Mouse (Mus musculus) C2C12 (cell line): Measurements from ENCODE around the gene Ttll6. TPM values are rescaled to one million over a fixed set of nuclear protein-coding genes. Genes with fewer than 3 reads are reported as not detected.

Source experiments
- H3K27me3 ChIP-seq: one replicate; pipeline ENCODE4 v1.6.1; 2011; ENCODE audit not compliant: control insufficient read depth, insufficient read depth, insufficient read length
- H3K36me3 ChIP-seq: one replicate; pipeline ENCODE4 v1.6.1; 2011; ENCODE audit not compliant: control insufficient read depth, insufficient read depth
- H3K4me3 ChIP-seq: one replicate; pipeline ENCODE4 v1.5.1; 2011; ENCODE audit warnings: mild to moderate bottlenecking, control low read depth; ENCODE audit not compliant: poor library complexity, insufficient read depth, severe bottlenecking
- H3K79me2 ChIP-seq: one replicate; pipeline ENCODE4 v1.6.1; 2011; ENCODE audit not compliant: control insufficient read depth, insufficient read depth
- H3K79me3 ChIP-seq: one replicate; pipeline ENCODE4 v1.6.1; 2011; ENCODE audit warnings: low read depth, control low read depth
- H3ac ChIP-seq: one replicate; pipeline ENCODE3; 2011; ENCODE audit warnings: low read depth; ENCODE audit not compliant: control insufficient read depth, insufficient read length
- CEBPB ChIP-seq: IDR thresholded peaks from one replicate; pipeline ENCODE4 v1.6.1; 2011; ENCODE audit warnings: low read depth, mild to moderate bottlenecking, control low read depth, moderate library complexity
- CTCF ChIP-seq: IDR thresholded peaks from one replicate; pipeline ENCODE4 v1.5.1; 2011; ENCODE audit not compliant: control insufficient read depth, insufficient read depth, insufficient read length
- FOSL1 ChIP-seq: IDR thresholded peaks from one replicate; pipeline ENCODE4 v1.8.0; 2011; ENCODE audit warnings: mild to moderate bottlenecking, low read length; ENCODE audit not compliant: poor library complexity, insufficient read depth, severe bottlenecking
- MAX ChIP-seq: IDR thresholded peaks from one replicate; pipeline ENCODE4 v1.6.1; 2011; ENCODE audit warnings: mild to moderate bottlenecking, control low read depth
- MYOD1 ChIP-seq: IDR thresholded peaks from one replicate; pipeline ENCODE4 v1.6.1; 2011; ENCODE audit warnings: low read depth; ENCODE audit not compliant: control insufficient read depth, insufficient read length
- MYOG ChIP-seq: IDR thresholded peaks from one replicate; pipeline ENCODE4 v1.6.1; 2011; ENCODE audit not compliant: control insufficient read depth, insufficient read length; ENCODE audit errors: extremely low read depth
- USF1 ChIP-seq: IDR thresholded peaks from one replicate; pipeline ENCODE4 v1.6.1; 2011; ENCODE audit warnings: low read depth, mild to moderate bottlenecking, control low read depth, moderate library complexity
- polyA plus RNA-seq: library from polyadenylated mRNA; unstranded; fragments of >200 nt; fragmentation: generic; extraction: Trizol; gene quantifications from one replicate; pipeline ENCODE4 v1.2.1, GENCODE M21; 2012; ENCODE audit warnings: missing spikeins

Ttll6 gene
- polyA plus RNA-seq, 1 experiment, result 0.01 TPM

DNA sequence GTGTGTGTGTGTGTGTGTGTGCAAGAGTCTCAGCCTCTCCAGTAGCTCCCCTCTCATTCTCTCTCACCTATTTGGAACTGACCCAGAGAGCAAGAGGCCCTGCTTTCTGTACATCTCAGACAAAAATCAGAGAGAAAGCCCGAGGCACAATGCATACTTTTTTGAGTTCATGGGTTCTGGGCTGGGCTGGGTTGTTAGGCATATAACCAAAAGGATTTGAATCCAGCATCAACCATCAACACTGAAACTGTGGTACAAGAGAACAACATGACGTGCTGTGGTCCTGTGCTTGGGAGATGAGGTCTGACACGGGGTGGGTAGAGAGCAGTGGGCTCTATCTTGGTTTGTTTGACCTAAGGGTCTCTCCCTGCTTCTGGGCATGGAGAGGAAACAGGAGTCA is 38.0 kb downstream of the Ttll6 start:
- H3K4me3 ChIP-seq, result no peak overlapping the region
- H3ac ChIP-seq, result no peak overlapping the region
- no peak for TF ChIP-seq CTCF
- no peak for TF ChIP-seq MYOD1
- TF ChIP-seq MAX, result no peak
- TF ChIP-seq CEBPB, result no peak
- no peak for TF ChIP-seq USF1
- TF ChIP-seq FOSL1, result no peak
- no peak for TF ChIP-seq MYOG

DNA sequence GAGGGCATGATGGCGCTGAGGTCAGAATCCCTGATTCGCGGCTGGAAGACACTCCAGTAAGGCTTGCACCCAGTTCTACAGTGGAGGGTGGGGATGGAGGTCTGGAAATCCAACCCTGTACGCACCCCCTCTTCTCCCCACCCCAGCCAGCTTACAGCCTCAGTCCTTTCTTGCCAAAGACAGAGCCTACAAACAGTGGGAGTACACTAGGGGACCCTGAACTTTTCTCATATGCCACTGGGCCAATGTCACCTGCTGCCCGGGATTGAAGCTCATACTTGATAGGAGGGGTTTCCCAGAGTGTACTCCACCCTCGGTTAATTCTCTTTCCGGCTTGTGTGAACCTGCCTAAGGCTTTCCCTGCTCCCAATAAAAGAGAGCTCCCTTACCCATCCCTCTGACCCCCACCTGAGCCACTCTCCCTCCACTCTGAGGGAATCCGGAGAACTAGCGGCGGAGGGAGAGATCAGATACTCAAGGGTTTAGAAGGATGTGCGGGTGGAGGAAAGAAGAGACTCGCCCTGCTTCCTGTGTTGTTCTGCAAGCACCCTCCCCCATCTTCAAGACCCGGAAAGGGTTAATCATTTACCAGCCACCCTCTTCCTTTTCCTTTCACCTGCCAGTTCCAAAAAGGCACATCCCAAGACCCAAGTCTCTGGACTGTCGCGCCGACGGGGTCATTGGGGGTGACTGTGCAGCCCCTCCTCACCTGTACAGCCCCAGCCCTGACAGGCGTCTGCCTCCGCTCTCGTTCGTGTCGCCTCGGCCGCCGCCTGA is 39.1 kb downstream of the Ttll6 start:
- peaks cover 79% of the 10 kb centered on the region for H3K27me3 ChIP-seq
- H3K4me3 ChIP-seq, result no peak overlapping the region
- no peaks in the 10 kb centered on the region for H3K79me3 ChIP-seq
- no peaks in the 10 kb centered on the region for H3K36me3 ChIP-seq
- H3K79me2 ChIP-seq, result no peaks in the 10 kb centered on the region
- no peak overlapping the region for H3ac ChIP-seq
- TF ChIP-seq MYOG (no peak), MAX (no peak), CEBPB (no peak), CTCF (no peak), USF1 (no peak), FOSL1 (no peak), MYOD1 (no peak)

More for the DNA sequence above, 38.0 kb downstream of the Ttll6 start:
- no peaks in the 10 kb centered on the region for H3K79me3 ChIP-seq
- H3K79me2 ChIP-seq, result no peaks in the 10 kb centered on the region
- H3K27me3 ChIP-seq, result peaks cover 81% of the 10 kb centered on the region
- no peaks in the 10 kb centered on the region for H3K36me3 ChIP-seq

DNA sequence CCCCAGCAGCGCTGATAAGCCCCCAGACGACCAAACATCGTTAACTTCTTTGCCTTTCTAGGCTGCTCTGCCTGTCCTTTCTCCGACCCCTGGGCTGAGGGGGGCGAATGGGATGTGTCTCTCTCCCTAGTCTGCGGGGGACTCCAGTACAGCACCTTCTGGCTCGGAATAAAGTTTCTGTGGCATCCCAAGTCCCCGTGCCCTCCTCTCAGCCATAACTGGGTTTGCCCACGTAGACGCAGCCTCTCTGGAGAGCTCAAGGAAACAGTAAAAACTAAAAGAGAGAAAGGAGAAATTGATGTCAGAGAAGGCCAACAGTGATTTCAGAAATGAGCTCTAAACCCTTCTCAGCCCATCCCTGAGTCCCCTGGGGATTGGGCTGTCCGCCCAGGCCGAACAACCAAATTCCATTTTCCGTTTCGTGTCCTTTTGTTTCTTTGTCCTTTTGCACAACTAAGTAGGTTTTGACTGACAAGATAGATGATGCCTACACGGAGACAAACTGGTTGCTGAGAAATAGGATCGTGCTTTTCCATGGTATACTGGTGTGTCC is 39.8 kb downstream of the Ttll6 start:
- Histone ChIP-seq H3K36me3 (no peaks in the 10 kb centered on the region), H3K4me3 (no peak overlapping the region), H3K79me2 (no peaks in the 10 kb centered on the region), H3ac (no peak overlapping the region), H3K27me3 (peaks cover 81% of the 10 kb centered on the region), H3K79me3 (no peaks in the 10 kb centered on the region)
- TF ChIP-seq MYOG (no peak), MAX (no peak), FOSL1 (no peak), CEBPB (no peak), USF1 (no peak), MYOD1 (no peak), CTCF (no peak)

DNA sequence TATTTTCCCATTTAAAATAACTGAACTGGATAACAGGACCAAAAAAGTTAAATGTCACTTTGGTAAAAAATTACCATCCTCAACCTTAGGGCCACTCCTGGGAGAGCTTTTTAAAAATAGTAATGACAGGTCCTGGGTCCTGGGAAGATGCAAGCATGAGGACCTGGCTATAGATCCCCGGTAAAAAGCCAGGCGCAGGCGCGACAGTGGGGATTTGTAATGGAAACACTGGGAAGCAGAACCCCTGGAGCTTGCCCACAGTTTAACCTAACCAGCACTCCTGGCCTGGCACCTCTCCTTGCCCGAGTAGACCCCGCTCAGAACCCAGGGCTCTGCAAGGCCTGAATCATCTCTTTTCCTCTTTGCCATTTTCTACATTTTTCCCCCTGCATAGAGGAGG is 41.3 kb downstream of the Ttll6 start:
- Histone ChIP-seq H3K4me3 (no peak overlapping the region), H3K79me2 (no peaks in the 10 kb centered on the region), H3K36me3 (no peaks in the 10 kb centered on the region), H3ac (no peak overlapping the region), H3K79me3 (no peaks in the 10 kb centered on the region), H3K27me3 (peaks cover 76% of the 10 kb centered on the region)
- no peak for TF ChIP-seq MAX
- TF ChIP-seq CTCF, result no peak
- TF ChIP-seq FOSL1, result no peak
- no peak for TF ChIP-seq USF1
- TF ChIP-seq CEBPB, result no peak
- TF ChIP-seq MYOD1, result no peak
- no peak for TF ChIP-seq MYOG

DNA sequence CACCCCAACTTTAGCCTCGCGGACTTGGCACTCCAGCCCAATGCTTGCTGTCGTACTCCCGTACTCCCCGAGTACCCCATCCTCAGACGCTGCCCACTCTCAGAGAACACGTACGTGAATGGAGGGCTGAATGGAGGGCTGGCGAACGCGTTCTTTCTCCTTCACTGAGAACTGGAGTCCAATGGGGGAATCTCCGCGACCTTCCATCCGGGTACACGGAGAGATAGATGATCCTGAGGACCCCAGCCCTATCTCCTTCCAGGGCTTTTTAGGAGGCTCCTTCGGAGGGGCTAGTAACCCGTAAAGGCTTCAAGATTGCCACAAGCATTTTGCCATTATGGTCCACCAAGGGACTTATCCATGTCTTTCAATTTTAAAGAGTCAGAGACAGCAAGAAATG is 41.9 kb downstream of the Ttll6 start:
- Histone ChIP-seq H3K4me3 (no peak overlapping the region), H3K27me3 (peaks cover 74% of the 10 kb centered on the region), H3K36me3 (no peaks in the 10 kb centered on the region), H3K79me3 (no peaks in the 10 kb centered on the region), H3ac (no peak overlapping the region), H3K79me2 (no peaks in the 10 kb centered on the region)
- no peak for TF ChIP-seq MAX
- no peak for TF ChIP-seq MYOD1
- no peak for TF ChIP-seq FOSL1
- no peak for TF ChIP-seq CEBPB
- TF ChIP-seq MYOG, result no peak
- TF ChIP-seq USF1, result no peak
- no peak for TF ChIP-seq CTCF
